Mouse (Mus musculus) 416B (cell line): Measurements from ENCODE around the gene Stk31.
"Not testable (repeated sequence)": the region's sequence is repeated elsewhere in the genome, so short reads cannot be mapped to it uniquely, and the experiment has no call there.

Experiments used
- DNase-seq: peaks from one replicate; pipeline ENCODE4 v3.0.0; 2011; ENCODE audit warnings: low read depth

Gene Stk31

DNA sequence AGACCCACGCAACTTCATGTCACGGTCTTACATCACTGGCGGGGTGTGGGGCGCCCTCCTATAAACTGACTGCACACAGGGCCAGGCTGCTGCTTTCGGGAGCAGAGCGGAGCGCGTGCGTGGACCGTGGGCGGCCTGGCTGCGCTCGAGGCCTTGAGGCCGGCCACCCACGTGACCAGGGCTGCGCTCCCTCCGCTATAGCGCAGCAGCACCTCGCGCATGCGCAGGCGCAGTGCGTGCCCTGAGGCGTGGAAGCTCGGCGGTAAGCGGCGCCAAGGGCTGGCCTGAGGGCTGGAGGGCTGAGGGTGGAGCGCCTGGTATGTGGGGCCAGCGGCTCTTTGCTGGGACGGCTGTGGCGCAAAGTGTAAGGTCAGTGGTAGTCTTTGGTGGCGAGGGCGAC lies at the start of gene Stk31:
Stk31 (plus strand) TSS at position 289 of the 400 bp plus-strand sequence.
- no peak for DNase-seq

DNA sequence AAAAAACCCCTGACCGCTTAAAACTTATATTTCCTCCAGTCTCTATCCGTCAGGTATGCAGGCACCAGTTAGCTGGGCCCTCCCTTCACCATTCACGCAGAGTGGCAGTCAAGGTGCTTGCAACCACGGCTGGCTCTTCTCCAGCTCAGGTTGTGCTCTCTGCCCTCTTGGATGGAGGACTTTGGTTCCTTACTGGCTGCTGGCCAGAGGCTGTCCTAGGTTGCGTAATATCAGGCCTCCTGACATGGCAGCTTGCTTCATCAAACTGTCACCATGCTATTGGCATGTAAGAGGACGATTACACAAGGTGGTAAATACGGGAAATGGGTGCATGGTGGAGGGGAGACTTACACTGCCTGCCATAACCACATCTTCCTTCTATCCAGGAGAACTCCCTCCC lies 45.6 kb upstream of the Stk31 start:
- peak; percentile 81 for DNase-seq

GRCm38 (mm10) chr6:49354613-49355012 lies 40.8 kb upstream of the Stk31 start:
- no peak for DNase-seq

- peak; percentile 67 for DNase-seq
These were observed 40.2 kb upstream of the Stk31 start for GRCm38 (mm10) chr6:49355171-49355570.

GRCm38 (mm10) chr6:49360420-49360819 lies 35.0 kb upstream of the Stk31 start:
- peak; percentile 23 for DNase-seq

GRCm38 (mm10) chr6:49367159-49368054 lies 28.0 kb upstream of the Stk31 start, which contains the start of gene Fam221a:
Gene Fam221a (plus strand): TSS chr6:49367739.
- DNase-seq: peak; percentile 88

DNA sequence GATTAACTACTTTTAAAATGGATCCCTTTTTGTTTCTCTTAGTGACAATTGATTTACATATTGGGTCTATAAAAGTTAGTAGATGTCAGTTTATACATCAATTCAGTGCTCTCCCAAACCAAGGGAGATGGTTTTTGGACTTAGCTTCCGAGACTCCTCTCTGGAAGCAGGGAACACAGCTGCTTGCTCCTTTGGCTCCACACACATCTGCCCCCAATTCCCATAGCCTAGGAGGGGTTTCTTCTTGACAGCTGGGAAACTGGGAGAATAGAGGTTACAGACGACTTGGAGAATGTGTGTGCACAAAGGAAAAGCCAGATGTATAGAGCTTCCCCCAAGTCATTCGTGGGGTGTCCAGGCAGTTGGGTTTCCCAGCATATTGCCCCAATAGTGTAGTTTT lies 27.2 kb upstream of the Stk31 start:
- DNase-seq: no peak

DNA sequence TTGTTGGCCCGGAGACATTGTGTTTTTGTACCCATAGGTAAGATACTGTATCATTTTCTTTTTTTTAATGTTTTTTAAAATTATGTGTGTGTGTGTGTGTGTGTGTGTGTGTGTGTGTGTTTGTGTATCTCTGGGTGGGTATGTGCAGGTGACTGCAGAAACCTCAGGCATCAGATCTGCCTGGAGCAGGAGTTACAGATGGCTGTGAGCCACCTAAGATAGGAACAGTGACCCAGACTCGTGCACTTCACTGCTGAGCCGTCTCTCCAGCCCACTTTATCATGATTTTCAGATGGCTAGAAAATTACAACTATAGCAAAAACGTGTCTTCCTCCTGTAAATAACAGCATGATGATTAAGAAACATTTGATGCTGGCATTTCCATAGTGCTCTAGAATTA lies 22.7 kb upstream of the Stk31 start:
- DNase-seq: no peak

DNA sequence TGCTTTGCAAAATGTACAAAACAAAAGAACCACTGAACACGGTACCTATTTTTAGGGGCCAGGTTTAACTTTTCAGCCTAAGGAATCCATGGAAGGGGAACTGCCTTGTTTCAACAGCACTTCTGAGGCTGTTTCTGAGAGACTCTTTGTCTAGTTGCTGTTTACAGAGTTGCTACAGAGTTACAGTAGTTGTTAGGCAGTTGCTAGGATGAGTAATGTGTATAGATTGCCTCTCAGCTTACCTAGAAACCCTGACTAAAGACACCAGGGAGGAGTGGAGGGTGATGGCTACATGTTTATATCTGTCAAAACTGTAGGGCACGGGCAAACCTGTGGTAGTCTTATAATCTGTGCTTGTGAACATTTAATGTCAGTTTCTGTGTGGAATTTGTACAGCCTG lies 21.5 kb upstream of the Stk31 start:
- no peak for DNase-seq

DNA sequence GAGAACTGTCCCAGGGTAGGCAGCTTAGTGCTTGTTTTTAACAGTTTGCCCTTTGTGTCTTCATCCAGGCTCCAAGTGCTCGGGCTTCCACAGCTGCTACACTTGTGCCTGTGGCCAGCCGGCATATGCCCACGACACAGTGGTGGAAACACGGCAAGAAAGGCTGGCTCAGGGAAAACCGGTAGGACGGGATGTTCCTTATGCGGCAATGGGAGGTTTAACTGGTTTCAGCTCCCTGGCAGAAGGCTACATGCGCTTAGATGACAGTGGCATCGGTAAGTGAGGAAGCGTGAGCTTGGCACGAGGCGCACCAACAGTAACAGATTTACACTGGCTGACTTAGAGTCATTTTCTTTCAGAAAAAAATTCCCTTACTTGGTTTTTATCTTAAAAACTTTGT lies 17.1 kb upstream of the Stk31 start:
- no peak for DNase-seq

DNA sequence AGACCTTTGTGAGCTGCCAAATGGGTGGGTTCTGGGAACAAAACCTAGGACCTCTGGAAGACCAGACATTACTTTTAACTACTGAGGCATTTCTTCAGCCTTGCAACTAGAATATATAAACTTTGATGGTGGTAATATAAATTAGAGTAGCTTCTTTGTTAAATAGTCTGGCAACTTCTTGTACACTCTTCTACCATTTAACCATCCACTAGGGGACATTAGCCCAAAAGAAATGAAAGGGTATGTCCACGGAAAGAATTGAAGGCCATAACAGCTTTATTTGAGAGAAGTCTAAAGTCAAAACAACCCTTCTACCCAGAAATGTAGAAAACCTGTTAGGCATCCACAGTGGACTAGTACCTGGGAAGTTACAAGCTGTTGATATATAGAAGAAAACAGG lies 1.1 kb upstream of the Stk31 start:
- DNase-seq: no peak

- peak; percentile 51 for DNase-seq
These were observed 2.1 kb downstream of the Stk31 start for GRCm38 (mm10) chr6:49397466-49397865.

DNA sequence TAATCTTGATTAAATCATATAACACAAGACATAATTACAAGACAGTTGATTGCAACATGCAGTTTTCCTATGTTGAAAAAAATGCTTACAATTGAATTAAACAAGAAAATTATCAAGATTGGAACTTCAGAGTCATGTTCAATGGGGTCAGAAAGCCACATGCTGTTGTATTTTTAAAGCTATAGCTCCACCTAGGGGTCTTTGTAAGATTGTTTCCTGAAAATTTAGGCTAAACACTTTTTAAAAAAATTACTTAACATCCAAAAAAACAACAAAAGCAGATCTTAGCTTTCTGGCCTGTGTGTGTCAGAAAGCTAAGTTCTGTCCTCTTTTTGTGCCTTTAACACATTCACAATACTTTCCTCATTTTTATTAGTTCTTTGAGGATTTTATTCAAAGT lies 3.0 kb downstream of the Stk31 start:
- DNase-seq: peak; percentile 73

- no peak for DNase-seq
These were observed 15.4 kb downstream of the Stk31 start for GRCm38 (mm10) chr6:49410830-49411229.

DNA sequence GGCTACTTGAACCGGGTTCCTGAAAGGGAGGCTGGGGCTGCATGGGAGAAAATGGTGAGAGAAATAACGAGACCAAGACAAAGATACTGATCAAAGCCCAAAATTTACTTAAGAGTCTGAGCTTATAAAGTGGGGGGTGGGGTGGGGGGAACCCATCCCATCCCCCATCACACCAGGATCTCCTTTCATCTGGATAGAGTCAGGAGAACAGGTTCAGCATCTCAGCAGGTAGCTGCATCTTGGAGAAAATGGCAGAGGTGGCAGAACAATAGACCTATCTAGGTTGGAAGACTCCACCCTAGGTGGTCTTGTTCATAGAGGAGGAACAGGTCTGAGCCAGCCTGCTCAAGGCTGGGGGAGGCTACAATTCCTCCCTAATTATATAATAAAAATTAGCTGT lies 17.6 kb downstream of the Stk31 start:
- DNase-seq: not testable (repeated sequence)

- DNase-seq: no peak
These were observed 20.6 kb downstream of the Stk31 start for GRCm38 (mm10) chr6:49415971-49416370.

GRCm38 (mm10) chr6:49437306-49437705 lies 41.9 kb downstream of the Stk31 start:
- no peak for DNase-seq

DNA sequence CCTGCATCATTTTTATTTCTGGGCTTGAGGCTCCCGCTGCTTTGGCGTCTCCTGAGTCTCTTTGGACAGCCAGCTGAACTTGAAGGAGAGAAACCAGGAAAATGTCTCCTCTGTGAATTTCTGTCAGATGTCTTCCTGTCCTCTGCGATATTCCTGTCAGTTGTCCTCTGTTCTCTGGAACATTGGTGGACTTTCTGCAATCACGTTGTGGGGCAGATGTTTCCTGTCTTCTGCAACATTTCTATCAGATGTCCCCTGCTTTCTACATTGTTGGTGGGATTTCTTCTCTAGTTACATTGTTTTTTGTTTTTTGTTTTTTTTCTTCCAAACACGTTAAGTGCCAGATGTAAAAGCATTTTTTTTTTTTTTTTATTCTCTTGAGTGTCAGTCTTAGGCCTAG lies 62.7 kb downstream of the Stk31 start:
- DNase-seq: no peak

GRCm38 (mm10) chr6:49483205-49483604 lies 87.8 kb downstream of the Stk31 start:
- no peak for DNase-seq

DNA sequence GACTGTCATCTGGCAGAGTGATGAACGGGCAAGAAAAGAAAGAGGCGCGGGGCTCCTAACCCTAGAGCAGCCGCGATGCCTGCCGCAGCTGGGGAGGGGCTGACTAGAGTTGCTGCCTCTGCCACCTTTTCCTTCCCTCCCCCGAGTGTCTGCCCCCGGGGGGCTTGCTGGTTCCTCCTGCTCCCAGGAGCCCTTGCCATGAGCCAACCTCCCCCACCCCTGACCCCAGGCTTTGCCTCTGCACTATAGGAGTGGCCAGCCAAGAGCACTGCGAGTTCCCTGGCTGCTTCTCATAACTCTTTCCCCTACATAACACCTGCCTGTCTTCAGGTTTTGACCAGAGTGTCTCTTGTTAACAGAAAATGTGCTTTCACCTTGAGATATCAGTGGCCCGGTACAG lies 96.1 kb downstream of the Stk31 start:
- DNase-seq: no peak

DNA sequence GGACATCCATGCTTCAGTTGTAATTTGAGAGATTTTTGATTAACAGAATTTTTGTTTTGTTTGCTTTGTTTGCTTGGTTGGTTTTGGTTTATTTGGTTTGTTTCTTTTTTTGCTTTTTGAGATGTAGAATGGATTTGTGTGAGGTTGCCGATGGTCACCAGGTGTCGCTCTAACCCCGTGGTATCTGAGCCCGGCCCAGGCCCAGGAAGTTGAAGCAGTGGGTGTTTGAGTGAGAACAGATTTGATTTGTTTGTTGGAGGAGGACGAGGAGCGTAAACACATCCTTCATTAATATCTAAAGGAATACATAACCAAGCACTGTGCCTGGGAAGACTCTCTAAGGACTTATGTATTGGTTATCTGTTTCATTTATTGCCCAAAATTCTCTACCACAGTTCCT lies 123.6 kb downstream of the Stk31 start:
- peak; percentile 54 for DNase-seq
